15 mouse cellular contexts compared by ENCODE assay signal in genomic region chr4:133830453-133830852, GRCm38 (mm10). TPM values are rescaled to one million over a fixed set of nuclear protein-coding genes. Genes with fewer than 3 reads are reported as not detected.
DNase-seq lines count a peak whose midpoint lies in the region; ATAC-seq and TF ChIP-seq lines count a peak whose summit lies in the region.
"Had no signal": no experiment of that assay in that cellular context is flagged by ENCODE, and none has a peak within 500 bp of the region (broad histone marks: within the 10 kb centered on the region; RNA-seq: fewer than 3 reads in every experiment).

No protein-coding gene starts in this region.

- DNase-seq in liver, postnatal 0 days: no peak
- no peak for DNase-seq in liver, embryonic 11.5 days (ENCODE audit: low spot score)
- DNase-seq in thymus, postnatal 4 days: peak; percentile 4
- no peak for DNase-seq in thymus, postnatal 0 days (ENCODE audit: low spot score)
- DNase-seq in adrenal gland, adult 18-20 months (ENCODE audit: low spot score in 2 of 2): no peak
- DNase-seq in embryo, embryonic 9.5 days (ENCODE audit: extremely low spot score): no peak

- H3K4me3 ChIP-seq in intestine, postnatal 0 days (ENCODE audit: low read depth, low read length): no peak overlapping the region
- H3K4me3 ChIP-seq in intestine, embryonic 16.5 days (ENCODE audit: low read length): no peak overlapping the region
- no peak overlapping the region for H3K4me3 ChIP-seq in liver, postnatal 0 days (ENCODE audit: low read depth, low read length)
- no peak overlapping the region for H3K4me3 ChIP-seq in liver, embryonic 11.5 days (ENCODE audit: low read depth, low read length)
- H3K4me3 ChIP-seq: forebrain, embryonic 10.5 days; heart, adult 2 months; heart, embryonic 13.5 days; left cerebral cortex, adult 2 months; lung, embryonic 15.5 days had no signal

- no peaks in the 10 kb centered on the region for H3K36me3 ChIP-seq in intestine, postnatal 0 days (ENCODE audit: control insufficient read depth, insufficient read depth)
- H3K36me3 ChIP-seq in intestine, embryonic 16.5 days (ENCODE audit: control insufficient read depth, insufficient read depth, low read length): no peaks in the 10 kb centered on the region
- H3K36me3 ChIP-seq in liver, postnatal 0 days (replicated peaks; ENCODE audit: insufficient read depth, low read length): no peaks in the 10 kb centered on the region
- H3K36me3 ChIP-seq in liver, embryonic 11.5 days (ENCODE audit: control insufficient read depth, insufficient read depth, low read length): no peaks in the 10 kb centered on the region
- H3K36me3 ChIP-seq: embryonic facial prominence, embryonic 10.5 days; forebrain, embryonic 10.5 days; heart, embryonic 13.5 days; lung, embryonic 15.5 days had no signal

- H3K27ac ChIP-seq in intestine, postnatal 0 days (ENCODE audit: low read depth, low read length): no peak overlapping the region
- H3K27ac ChIP-seq in intestine, embryonic 16.5 days (ENCODE audit: low read length): no peak overlapping the region
- H3K27ac ChIP-seq in liver, postnatal 0 days (ENCODE audit: low read depth): no peak overlapping the region
- H3K27ac ChIP-seq in liver, embryonic 11.5 days (ENCODE audit: low read depth, low read length): no peak overlapping the region
- H3K27ac ChIP-seq: embryonic facial prominence, embryonic 10.5 days; forebrain, embryonic 10.5 days; heart, adult 2 months; heart, embryonic 13.5 days; left cerebral cortex, adult 2 months; lung, embryonic 15.5 days had no signal

- ATAC-seq in intestine, postnatal 0 days: no peak
- no peak for ATAC-seq in intestine, embryonic 16.5 days
- no peak for ATAC-seq in liver, postnatal 0 days
- ATAC-seq in liver, embryonic 11.5 days (replicated peaks; ENCODE audit: low FRiP score): no peak

- no peaks in the 10 kb centered on the region for H3K4me1 ChIP-seq in intestine, postnatal 0 days (replicated peaks; ENCODE audit: control insufficient read depth, insufficient read depth, low read length)
- peaks cover 11% of the 10 kb centered on the region; the same call in 1 of the 2 replicates for H3K4me1 ChIP-seq in intestine, embryonic 16.5 days (ENCODE audit: control insufficient read depth, insufficient read depth, low read length)
- peaks cover 19% of the 10 kb centered on the region for H3K4me1 ChIP-seq in liver, postnatal 0 days (ENCODE audit: insufficient read depth)
- peaks cover 19% of the 10 kb centered on the region for H3K4me1 ChIP-seq in liver, embryonic 11.5 days (replicated peaks; ENCODE audit: control insufficient read depth, insufficient read depth, low read length)

- no peaks in the 10 kb centered on the region for H3K27me3 ChIP-seq in intestine, postnatal 0 days (replicated peaks; ENCODE audit: control insufficient read depth, insufficient read depth, low read length)
- H3K27me3 ChIP-seq in intestine, embryonic 16.5 days (replicated peaks; ENCODE audit: control insufficient read depth, insufficient read depth, low read length): no peaks in the 10 kb centered on the region
- no peaks in the 10 kb centered on the region for H3K27me3 ChIP-seq in liver, postnatal 0 days (ENCODE audit: insufficient read depth, low read length)
- H3K27me3 ChIP-seq in liver, embryonic 11.5 days (replicated peaks; ENCODE audit: control insufficient read depth, insufficient read depth, low read length): no peaks in the 10 kb centered on the region
- H3K27me3 ChIP-seq: heart, embryonic 13.5 days had no signal

- peak; percentile 51 for TF ChIP-seq CTCF in intestine, postnatal 0 days (IDR thresholded peaks at IDR 0.05; ENCODE audit: low read depth)
- TF ChIP-seq CTCF in liver, postnatal 0 days (IDR thresholded peaks at IDR 0.05; ENCODE audit: low read depth): peak; percentile 36; the same call in 1 of the 2 replicates

- H3K9me3 ChIP-seq in intestine, postnatal 0 days (ENCODE audit: control insufficient read depth): no peaks in the 10 kb centered on the region
- no peaks in the 10 kb centered on the region for H3K9me3 ChIP-seq in intestine, embryonic 16.5 days (ENCODE audit: control insufficient read depth, low read length)
- no peaks in the 10 kb centered on the region for H3K9me3 ChIP-seq in liver, postnatal 0 days (ENCODE audit: low read length)
- H3K9me3 ChIP-seq in liver, embryonic 11.5 days (ENCODE audit: control insufficient read depth, low read length): no peaks in the 10 kb centered on the region
- H3K9me3 ChIP-seq: embryonic facial prominence, embryonic 10.5 days; forebrain, embryonic 10.5 days; heart, embryonic 13.5 days; lung, embryonic 15.5 days had no signal

- no peak overlapping the region for H3K4me2 ChIP-seq in intestine, postnatal 0 days (replicated peaks; ENCODE audit: low read depth)
- no peak overlapping the region for H3K4me2 ChIP-seq in intestine, embryonic 16.5 days (ENCODE audit: low read depth, low read length)
- H3K4me2 ChIP-seq in liver, postnatal 0 days (ENCODE audit: low read depth, low read length): no peak overlapping the region
- no peak overlapping the region for H3K4me2 ChIP-seq in liver, embryonic 11.5 days
- H3K4me2 ChIP-seq: heart, embryonic 13.5 days; lung, embryonic 15.5 days; midbrain, embryonic 11.5 days had no signal

- no peak for TF ChIP-seq EP300 in liver, postnatal 0 days (IDR thresholded peaks at IDR 0.05; ENCODE audit: low read depth)

- H3K9ac ChIP-seq in intestine, postnatal 0 days (ENCODE audit: low read depth, low read length): no peak overlapping the region
- H3K9ac ChIP-seq in intestine, embryonic 16.5 days (ENCODE audit: low read depth, low read length): no peak overlapping the region
- H3K9ac ChIP-seq in liver, postnatal 0 days (replicated peaks): no peak overlapping the region
- no peak overlapping the region for H3K9ac ChIP-seq in liver, embryonic 11.5 days (ENCODE audit: low read depth, low read length)
- H3K9ac ChIP-seq: heart, embryonic 13.5 days; lung, embryonic 15.5 days had no signal

- WGBS in intestine, postnatal 0 days: 100% methylated on average over 1 of the region's 1 CpGs
- 96% methylated on average over 1 of the region's 1 CpGs for WGBS in intestine, embryonic 16.5 days
- 85% methylated on average over 1 of the region's 1 CpGs for WGBS in liver, postnatal 0 days (ENCODE audit: insufficient replicate concordance)
- 84% methylated on average over 1 of the region's 1 CpGs for WGBS in liver, embryonic 11.5 days

RNA-seq across cellular contexts. Expression of gene Rps6ka1, which starts 57.1 kb away (rescaled TPM):
- 86.2 and 88.8 TPM in 2 replicates for polyA plus RNA-seq in intestine, postnatal 0 days (2015; fragmentation: Nextera tagmentation; extraction: Ambion mirVana)
- 148 and 156 TPM in 2 replicates for polyA plus RNA-seq in intestine, embryonic 16.5 days (2015; fragmentation: Nextera tagmentation; extraction: Ambion mirVana)
- 31.6 and 36.9 TPM in 2 replicates for polyA plus RNA-seq in liver, postnatal 0 days (2015; fragmentation: Nextera tagmentation; extraction: Ambion mirVana)
- 66.5 and 74.7 TPM in 2 replicates for polyA plus RNA-seq in liver, embryonic 11.5 days (2014; fragmentation: Nextera tagmentation; extraction: Ambion mirVana)
- polyA plus RNA-seq in thymus, postnatal 0 days (2015; fragmentation: Nextera tagmentation; extraction: Ambion mirVana): 37.3 and 38.8 TPM in 2 replicates
- 10 to 100 TPM; 11.1 to 17.2 TPM for total RNA-seq in adrenal gland, adult 18-20 months (2021)
